Mouse (Mus musculus) cortical plate, adult 2 months (tissue): ENCODE measurements around the gene Slc34a1.

Experiments
- CTCF ChIP-seq: fragments of 200-500 bp; IDR thresholded peaks from 2 replicates; pipeline ENCODE4 v1.5.1; 2011; ENCODE audit warnings: mild to moderate bottlenecking, control low read depth, low read length; ENCODE audit not compliant: insufficient read depth; ENCODE audit errors: extremely low read depth
- POLR2A ChIP-seq: fragments of 200-500 bp; IDR thresholded peaks from 2 replicates; pipeline ENCODE4 v1.6.1; 2011; ENCODE audit warnings: mild to moderate bottlenecking, low read length, control low read depth; ENCODE audit not compliant: insufficient read depth; ENCODE audit errors: extremely low read depth

- TF ChIP-seq POLR2A: no peak
- no peak for TF ChIP-seq CTCF
These were observed 26.8 kb upstream of the Slc34a1 start for GRCm38 (mm10) chr13:55371007-55371681.
